Mouse (Mus musculus): Measurements from ENCODE around the gene Camkmt.

The Camkmt gene

GRCm38 (mm10) chr17:85506206-85507088 lies 416.1 kb downstream of the Camkmt start:
- DNase-seq, result no peak

DNA sequence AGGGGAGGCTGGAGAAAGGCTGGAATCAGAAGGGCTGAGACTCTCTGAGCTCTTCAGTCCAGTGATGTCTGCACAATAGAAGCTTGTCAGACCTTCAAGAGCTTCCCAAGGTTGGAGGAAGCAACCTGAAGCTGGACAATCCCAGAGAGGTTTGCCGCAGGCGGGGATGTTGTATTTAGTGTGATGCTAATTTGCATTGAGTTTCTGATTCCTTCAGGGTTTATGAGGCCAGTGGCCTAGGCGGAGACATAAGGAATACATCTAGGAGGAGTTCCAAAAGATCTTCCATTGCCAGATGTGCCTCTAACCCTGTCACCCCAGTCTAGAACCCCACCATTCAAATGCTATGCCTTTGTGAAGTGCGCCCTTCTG lies 416.7 kb downstream of the Camkmt start:
- no peak for DNase-seq

All from cerebellum, adult 9-11 months (tissue).